Mouse (Mus musculus) cerebellum, adult 2 months (tissue): ENCODE measurements around the gene Grin3b.

Experiments used
- CTCF ChIP-seq: fragments of 200-500 bp; IDR thresholded peaks from 2 replicates; pipeline ENCODE4 v1.5.1; 2011; ENCODE audit warnings: low read depth, mild to moderate bottlenecking, control low read depth, low read length, moderate library complexity, borderline replicate concordance; ENCODE audit not compliant: insufficient read depth
- POLR2A ChIP-seq: fragments of 200-500 bp; IDR thresholded peaks from 2 replicates; pipeline ENCODE4 v1.6.1; 2011; ENCODE audit warnings: low read length, control low read depth, borderline replicate concordance; ENCODE audit not compliant: insufficient read depth

- no peak for TF ChIP-seq CTCF
- TF ChIP-seq POLR2A, result no peak
Measured at GRCm38 (mm10) chr10:80017771-80018170, 47.3 kb downstream of the Grin3b start.
